Mouse (Mus musculus) heart, adult 2 months (tissue): ENCODE measurements at regions not wholly inside any gene's neighbourhood (a gene's known extent, or its start where the extent isn't known, plus 50 kb on each side); places are given as distances from the start of the nearest gene placed in this dataset.

Source experiments
- CTCF ChIP-seq: fragments of 200-600 bp; IDR thresholded peaks from 2 replicates; pipeline ENCODE4 v1.8.1; 2022; ENCODE audit warnings: antibody characterized with exemption, mild to moderate bottlenecking, moderate library complexity
- EP300 ChIP-seq: fragments of 200-500 bp; IDR thresholded peaks from 2 replicates; pipeline ENCODE4 v1.6.1; 2011; ENCODE audit warnings: low read depth, low read length, control low read depth; ENCODE audit not compliant: insufficient read depth
- POLR2A ChIP-seq: fragments of 200-500 bp; IDR thresholded peaks from 2 replicates; pipeline ENCODE4 v1.6.1; 2011; ENCODE audit warnings: mild to moderate bottlenecking, low read depth, low read length, control low read depth; ENCODE audit not compliant: insufficient read depth

DNA sequence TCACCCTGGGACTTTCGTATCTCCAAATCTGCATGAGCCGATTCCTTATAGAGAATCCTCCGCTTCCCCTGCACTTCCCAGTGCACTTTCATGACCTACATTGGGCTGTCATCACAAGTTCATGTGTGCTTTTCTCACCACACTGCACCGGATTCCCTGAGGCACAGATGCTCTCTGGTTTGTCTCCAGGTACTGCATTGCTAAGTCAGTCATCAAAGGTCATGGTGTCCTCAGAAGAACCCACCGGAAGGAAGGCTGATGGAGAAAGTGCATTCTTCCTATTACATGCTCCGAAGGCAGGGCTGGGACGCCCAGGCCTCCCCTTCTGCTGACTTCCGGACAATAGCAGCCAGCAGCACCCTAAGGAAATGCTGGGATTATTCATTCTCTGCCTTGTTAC lies 116.1 kb upstream of the Aldh1b1 start:
- TF ChIP-seq CTCF (no peak), POLR2A (no peak), EP300 (no peak)
